Mouse (Mus musculus) kidney, adult 8-10 months (tissue): ENCODE measurements at regions not wholly inside any gene's neighbourhood (a gene's known extent, or its start where the extent isn't known, plus 50 kb on each side); places are given as distances from the start of the nearest gene placed in this dataset.

Experiments used
- DNase-seq, 2 experiments: peaks; one replicate each; pipeline ENCODE4 v3.0.0; 2022

DNA sequence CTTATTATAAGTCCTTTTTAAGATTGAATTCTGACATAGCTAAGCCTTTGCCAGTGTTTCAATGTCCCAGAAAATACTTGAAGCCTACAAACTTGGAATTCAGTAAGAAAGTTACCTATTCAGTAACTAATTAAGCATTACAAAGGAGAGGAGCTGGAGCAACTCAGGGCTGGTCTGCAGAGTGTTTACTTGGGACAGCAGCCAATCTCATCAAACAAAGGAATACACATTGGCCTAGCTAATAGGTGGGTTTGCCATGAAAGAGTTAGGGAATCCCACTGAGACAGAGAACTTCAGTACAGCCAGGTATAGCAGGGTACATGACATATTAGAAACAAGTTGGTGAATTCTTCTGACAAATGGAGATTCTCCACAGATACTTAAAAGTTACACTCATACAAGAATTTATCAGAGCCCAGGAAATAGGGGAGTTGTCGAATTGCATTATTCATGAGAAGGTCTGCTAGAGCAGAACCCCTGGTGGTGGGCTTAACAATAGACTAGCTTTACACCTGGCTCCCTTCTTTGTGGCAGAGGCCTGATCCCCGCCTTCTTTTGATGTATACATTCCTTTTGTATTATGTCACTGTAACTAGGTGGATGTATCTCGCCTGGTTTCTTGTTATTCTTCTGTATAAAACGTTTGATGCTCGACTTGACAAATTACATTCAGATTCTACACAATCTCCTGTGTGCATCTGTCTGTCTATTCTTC is 525.2 kb downstream of the 4930447F04Rik start:
- peak in 1 of 2 experiments; percentile 10 for DNase-seq

DNA sequence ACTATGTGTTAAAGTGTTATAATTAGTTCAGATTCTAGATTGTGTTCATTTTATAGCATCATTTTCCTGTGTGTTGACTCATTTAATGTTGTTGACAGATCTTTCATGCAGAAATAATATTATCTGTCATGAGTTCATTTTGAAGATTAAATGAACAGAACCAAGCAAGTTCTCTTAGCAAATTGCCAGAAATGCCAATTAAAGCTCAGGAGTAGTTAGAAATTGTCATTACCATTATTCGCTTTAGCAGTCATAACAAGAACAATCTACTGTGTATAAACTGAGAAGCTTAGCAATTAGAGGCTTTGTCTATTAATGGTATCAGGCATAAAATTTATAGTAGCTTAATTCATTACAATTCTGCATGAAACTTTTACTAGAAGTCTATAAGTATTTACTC is 534.2 kb downstream of the 4930447F04Rik start:
- no peak for DNase-seq

DNA sequence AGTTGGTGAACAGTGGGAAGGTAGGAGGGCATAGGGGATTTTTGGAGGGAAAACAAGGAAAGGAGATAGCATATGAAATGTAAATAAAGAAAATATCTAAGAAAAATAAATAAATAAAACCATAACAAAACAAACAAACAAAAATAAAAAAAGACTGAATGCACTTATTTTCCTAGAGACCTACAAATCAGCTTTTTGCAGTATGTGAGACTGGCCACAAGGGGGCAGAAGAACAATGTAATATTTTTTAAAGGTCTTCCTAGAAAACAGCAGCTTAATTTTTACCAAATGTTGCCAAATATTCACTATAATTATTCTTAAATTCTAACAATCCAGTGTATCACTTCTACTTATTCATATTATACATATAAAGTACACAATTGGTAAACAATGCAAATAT is 569.4 kb downstream of the 4930447F04Rik start:
- peak in 1 of 2 experiments; percentile 1 for DNase-seq

DNA sequence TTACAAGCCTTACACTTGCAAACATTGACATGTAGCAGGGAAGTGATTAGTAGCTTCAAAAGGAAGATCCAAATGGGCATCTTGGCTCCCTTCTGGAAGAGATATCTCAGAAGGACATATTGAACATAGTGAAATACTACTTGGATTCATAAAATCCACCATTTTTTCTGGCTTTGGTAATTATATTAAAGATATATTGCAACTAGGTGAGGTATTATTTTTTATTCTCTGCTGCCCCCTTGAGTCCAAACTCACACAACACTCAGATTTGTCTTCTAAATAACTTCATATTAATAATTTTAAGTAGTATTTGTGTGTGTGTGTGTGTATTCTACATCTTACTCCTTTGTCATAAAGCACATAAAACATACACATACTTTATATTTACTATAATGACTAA is 588.5 kb downstream of the 4930447F04Rik start:
- DNase-seq = no peak
